Mouse (Mus musculus): ENCODE measurements at regions not wholly inside any gene's neighbourhood (a gene's known extent, or its start where the extent isn't known, plus 50 kb on each side); places are given as distances from the start of the nearest gene placed in this dataset.

DNA sequence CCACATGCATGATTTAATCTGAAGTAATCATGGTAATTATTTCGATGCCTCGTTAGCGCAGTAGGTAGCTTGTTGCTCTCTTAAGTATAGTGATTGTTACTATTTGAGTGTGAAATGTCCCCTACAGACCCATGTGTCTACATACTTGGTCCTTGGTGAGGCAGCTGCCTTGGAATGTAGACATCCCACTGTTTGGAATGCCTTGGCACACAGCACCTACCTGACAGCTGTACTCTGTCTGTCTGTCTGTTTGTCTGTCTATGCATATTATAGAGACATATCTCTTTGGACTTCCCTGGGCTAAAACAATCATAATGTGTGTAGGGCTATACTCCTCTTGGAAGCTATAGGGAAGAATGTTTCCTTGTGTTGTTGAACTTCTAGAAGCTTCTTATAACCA, 83.7 kb upstream of the Runx3 start:
- TF ChIP-seq CTCF (conservative IDR thresholded peaks at IDR 0.05; ENCODE audit: low read length): no peak
- no peak for TF ChIP-seq POU5F1 (IDR thresholded peaks at IDR 0.05; ENCODE audit: borderline replicate concordance, low read length)
